Mouse (Mus musculus) embryonic fibroblast, embryonic 13.5 days (primary cell): ENCODE measurements around the gene Olfr288.

Source experiments
- CTCF ChIP-seq: IDR thresholded peaks from 2 replicates; pipeline ENCODE4 v1.5.1; 2011; ENCODE audit warnings: mild to moderate bottlenecking, control low read depth, low read length, moderate library complexity, borderline replicate concordance; ENCODE audit not compliant: insufficient read depth
- POLR2A ChIP-seq: IDR thresholded peaks from 2 replicates; pipeline ENCODE4 v1.6.1; 2011; ENCODE audit warnings: low read depth, mild to moderate bottlenecking, control low read depth, low read length, moderate library complexity

DNA sequence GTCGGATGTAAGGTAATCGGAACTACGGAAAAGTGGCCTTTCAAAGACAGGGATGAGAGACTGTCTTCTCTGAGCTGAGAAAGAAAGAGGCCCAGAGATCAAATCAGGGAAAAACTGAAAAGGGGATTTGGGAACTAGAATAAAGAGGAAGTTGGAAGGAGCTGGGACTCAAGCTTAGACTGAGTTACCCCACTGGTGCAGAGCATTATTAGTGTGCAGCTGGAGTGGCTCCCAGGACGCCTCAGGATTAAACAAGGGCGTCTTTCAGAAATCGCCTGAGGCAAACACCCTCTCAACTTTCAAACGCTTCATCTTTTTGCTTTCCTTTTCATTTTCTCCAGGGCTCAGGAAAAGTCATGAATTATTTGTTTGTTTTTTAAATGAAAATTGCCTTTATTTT, 42.4 kb downstream of the Olfr288 start:
- TF ChIP-seq CTCF (no peak), POLR2A (no peak)
